Mouse (Mus musculus) midbrain, embryonic 13.5 days (tissue): Measurements from ENCODE around the gene Fam20b. TPM values are rescaled to one million over a fixed set of nuclear protein-coding genes. Genes with fewer than 3 reads are reported as not detected.
"Not testable (repeated sequence)": the region's sequence is repeated elsewhere in the genome, so short reads cannot be mapped to it uniquely, and the experiment has no call there.

Experiments
- ATAC-seq: fragments of 200-750 bp; cut with Nextera tagmentation; 2 replicates; pipeline ENCODE4 v1.8.0; 2017; ENCODE audit warnings: mild to moderate bottlenecking, moderate TSS enrichment, moderate library complexity
- H3K27ac ChIP-seq: fragments of 300-500 bp; sonication (generic); 2 replicates; pipeline ENCODE4 v1.5.1; 2015; ENCODE audit warnings: inconsistent platforms, mild to moderate bottlenecking, moderate library complexity
- H3K27me3 ChIP-seq: fragments of 300-500 bp; sonication (generic); 2 replicates; pipeline ENCODE4 v1.6.1; 2015; ENCODE audit warnings: mild to moderate bottlenecking, inconsistent platforms
- H3K36me3 ChIP-seq: fragments of 300-500 bp; sonication (generic); 2 replicates; pipeline ENCODE4 v1.6.1; 2015; ENCODE audit warnings: mild to moderate bottlenecking, inconsistent platforms
- H3K4me1 ChIP-seq: fragments of 300-500 bp; sonication (generic); replicated peaks from 2 replicates; pipeline ENCODE4 v1.6.1; 2015; ENCODE audit warnings: inconsistent platforms
- H3K4me2 ChIP-seq: fragments of 300-500 bp; sonication (generic); replicated peaks from 2 replicates; pipeline ENCODE4 v1.6.1; 2015; ENCODE audit warnings: moderate library complexity, mild to moderate bottlenecking, inconsistent platforms
- H3K4me3 ChIP-seq: fragments of 300-500 bp; sonication (generic); replicated peaks from 2 replicates; pipeline ENCODE4 v1.5.1; 2015; ENCODE audit warnings: mild to moderate bottlenecking, inconsistent platforms
- H3K9ac ChIP-seq: fragments of 300-500 bp; sonication (generic); replicated peaks from 2 replicates; pipeline ENCODE4 v1.6.1; 2015; ENCODE audit warnings: mild to moderate bottlenecking, inconsistent platforms
- H3K9me3 ChIP-seq: fragments of 300-500 bp; sonication (generic); 2 replicates; pipeline ENCODE4 v1.6.1; 2016; ENCODE audit warnings: mild to moderate bottlenecking, inconsistent platforms
- WGBS: fragments of 180-500 bp; shearing (Covaris S2); methylation state at CpG from one replicate; pipeline ENCODE4 v1.1.7; 2015; 5-methylcytosine and 5-hydroxymethylcytosine counted together
- polyA plus RNA-seq: library from polyadenylated mRNA; unstranded; fragments of >200 nt; fragmentation: Nextera tagmentation; extraction: Ambion mirVana; gene quantifications from 2 replicates; pipeline ENCODE4 v1.2.1, GENCODE M21; 2015

Fam20b gene
- polyA plus RNA-seq, 1 experiment from 2014 or later = 25.2 TPM

DNA sequence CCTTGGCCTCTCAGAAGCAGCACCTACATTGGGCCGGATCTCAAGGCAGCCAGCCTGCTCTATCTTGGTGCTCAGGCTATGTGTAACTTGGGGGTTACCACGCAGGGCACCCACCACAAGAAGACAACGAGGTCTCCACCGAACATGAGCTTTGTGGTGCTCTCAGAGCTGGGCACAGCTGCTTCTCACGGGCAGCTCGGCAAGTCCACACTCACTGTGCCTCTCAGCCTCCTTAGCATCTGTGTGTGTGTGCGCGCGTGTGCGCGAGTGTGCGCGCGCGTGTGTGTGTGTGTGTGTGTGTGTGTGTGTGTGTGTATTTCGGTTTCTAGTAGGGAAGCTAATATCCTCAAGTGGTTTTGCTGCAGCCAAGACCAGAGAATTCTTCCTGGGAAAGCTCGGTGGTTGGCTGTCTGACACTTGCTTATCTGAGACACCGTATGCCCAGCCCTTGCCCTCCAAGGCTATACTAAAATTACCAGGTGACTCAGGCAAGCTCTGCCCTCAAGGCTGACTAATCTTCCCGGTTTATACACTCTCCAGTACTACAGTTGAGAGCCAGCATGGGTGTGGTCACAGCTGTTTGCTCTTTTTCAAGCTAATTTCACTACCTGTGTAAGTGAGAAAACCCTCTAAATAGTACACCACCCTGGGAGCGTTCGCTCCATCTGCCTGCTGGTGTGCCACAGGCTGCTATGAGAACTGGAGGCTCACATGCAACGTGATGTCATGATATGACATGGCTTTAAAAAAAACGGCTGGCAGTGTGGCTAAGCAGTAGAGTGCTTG lies 51.6 kb downstream of the Fam20b start:
- no peak for ATAC-seq
- no peaks in the 10 kb centered on the region for H3K9me3 ChIP-seq
- no peak overlapping the region for H3K4me3 ChIP-seq
- H3K4me1 ChIP-seq = no peaks in the 10 kb centered on the region
- no peak overlapping the region for H3K27ac ChIP-seq
- no peaks in the 10 kb centered on the region for H3K27me3 ChIP-seq
- H3K9ac ChIP-seq = no peak overlapping the region
- H3K36me3 ChIP-seq = no peaks in the 10 kb centered on the region
- 91% methylated on average over 23 of the region's 23 CpGs for WGBS
- no peak overlapping the region for H3K4me2 ChIP-seq

DNA sequence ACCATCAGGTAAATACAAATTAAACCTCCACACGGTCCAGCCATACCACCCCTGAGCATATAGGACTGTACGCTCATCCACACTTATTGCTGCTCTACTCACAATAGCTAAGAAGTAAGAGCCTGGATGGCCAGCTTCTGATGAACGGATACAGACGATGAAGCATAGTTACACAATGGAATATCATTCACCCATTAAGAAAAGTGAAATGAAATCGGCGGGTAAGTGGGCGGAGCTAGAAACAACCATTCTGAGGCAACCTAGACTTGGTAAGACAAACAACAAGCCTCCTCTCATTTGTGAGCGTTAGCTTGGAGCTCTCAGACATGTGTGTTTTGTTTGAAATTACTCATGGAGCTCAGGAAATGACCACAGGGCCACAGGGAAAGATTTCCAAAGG lies 53.1 kb downstream of the Fam20b start:
- H3K4me1 ChIP-seq = no peaks in the 10 kb centered on the region
- H3K4me2 ChIP-seq = no peak overlapping the region
- H3K9me3 ChIP-seq = no peaks in the 10 kb centered on the region
- WGBS = 89% methylated on average over 8 of the region's 8 CpGs
- no peaks in the 10 kb centered on the region for H3K27me3 ChIP-seq
- H3K27ac ChIP-seq = no peak overlapping the region
- no peak for ATAC-seq
- peaks cover 6% of the 10 kb centered on the region; the same call in 1 of the 2 replicates for H3K36me3 ChIP-seq
- H3K4me3 ChIP-seq = no peak overlapping the region
- no peak overlapping the region for H3K9ac ChIP-seq

DNA sequence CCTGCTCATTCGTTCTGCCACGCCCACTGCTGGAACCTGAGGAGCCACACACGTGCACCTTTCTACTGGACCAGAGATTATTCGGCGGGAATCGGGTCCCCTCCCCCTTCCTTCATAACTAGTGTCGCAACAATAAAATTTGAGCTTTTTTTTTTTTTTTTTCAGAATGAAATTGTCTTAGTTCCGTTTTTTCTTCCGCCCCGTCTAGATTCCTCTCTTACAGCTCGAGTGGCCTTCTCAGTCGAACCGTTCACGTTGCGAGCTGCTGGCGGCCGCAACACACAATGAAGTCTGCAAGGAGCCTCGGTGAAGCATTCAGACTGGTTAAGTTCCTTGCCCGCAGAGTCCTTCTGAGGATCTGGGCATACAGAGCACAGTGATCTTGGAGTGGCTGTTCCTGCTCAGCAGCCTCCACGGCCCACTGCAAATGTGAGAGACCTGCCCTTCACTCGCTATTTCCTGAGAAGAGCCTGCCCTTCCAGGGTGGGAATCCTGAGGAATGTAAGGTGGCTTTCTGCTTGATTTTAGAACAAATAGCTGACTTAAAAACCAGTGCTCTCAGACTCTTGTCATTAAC lies 58.1 kb downstream of the Fam20b start:
- H3K9ac ChIP-seq, H3K4me3 ChIP-seq, H3K4me1 ChIP-seq, H3K4me2 ChIP-seq, H3K36me3 ChIP-seq, H3K9me3 ChIP-seq, H3K27me3 ChIP-seq, ATAC-seq, H3K27ac ChIP-seq: not testable (repeated sequence)
- 71% methylated on average over 21 of the region's 21 CpGs for WGBS

DNA sequence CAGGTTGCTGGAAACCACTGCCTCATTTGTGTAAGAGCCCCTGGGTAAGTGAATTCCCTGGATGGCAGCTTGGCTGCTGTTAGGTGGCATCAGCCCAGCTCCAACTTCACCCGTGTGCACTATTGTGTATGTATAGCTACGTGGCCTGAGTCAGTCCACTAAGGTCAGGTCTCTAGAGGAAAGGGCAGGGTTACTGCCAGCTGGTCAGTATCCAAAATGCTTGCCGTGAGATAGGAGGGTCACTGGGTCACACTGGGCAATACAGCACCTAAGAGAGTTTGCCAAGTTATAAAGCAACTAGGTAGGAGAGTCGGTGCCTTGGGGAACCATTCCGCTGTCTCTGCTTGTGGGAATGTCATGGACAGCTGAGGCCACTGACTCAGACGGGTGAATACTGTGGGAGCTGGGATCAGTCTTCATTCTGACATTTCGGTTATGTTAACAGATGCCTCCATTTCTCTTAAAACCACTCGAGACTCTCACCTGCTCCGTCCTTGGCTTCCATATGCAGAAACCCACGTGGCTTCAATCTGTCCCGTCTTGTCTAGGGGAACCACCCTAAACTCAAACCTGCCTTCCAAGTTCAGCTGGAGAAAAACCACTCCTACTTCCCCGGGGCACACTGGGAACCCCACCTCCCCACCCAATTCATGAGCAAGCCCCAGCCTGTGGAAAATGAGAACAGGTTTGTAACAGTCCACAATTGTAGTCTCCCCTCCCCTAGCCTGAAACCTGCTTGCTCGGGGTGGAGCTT lies 58.8 kb downstream of the Fam20b start:
- no peak overlapping the region for H3K4me2 ChIP-seq
- no peak for ATAC-seq
- H3K4me1 ChIP-seq = no peaks in the 10 kb centered on the region
- H3K4me3 ChIP-seq = no peak overlapping the region
- WGBS = 86% methylated on average over 13 of the region's 13 CpGs
- no peak overlapping the region for H3K9ac ChIP-seq
- no peak overlapping the region for H3K27ac ChIP-seq
- peaks cover 6% of the 10 kb centered on the region; the same call in 1 of the 2 replicates for H3K36me3 ChIP-seq
- no peaks in the 10 kb centered on the region for H3K9me3 ChIP-seq
- H3K27me3 ChIP-seq = no peaks in the 10 kb centered on the region

DNA sequence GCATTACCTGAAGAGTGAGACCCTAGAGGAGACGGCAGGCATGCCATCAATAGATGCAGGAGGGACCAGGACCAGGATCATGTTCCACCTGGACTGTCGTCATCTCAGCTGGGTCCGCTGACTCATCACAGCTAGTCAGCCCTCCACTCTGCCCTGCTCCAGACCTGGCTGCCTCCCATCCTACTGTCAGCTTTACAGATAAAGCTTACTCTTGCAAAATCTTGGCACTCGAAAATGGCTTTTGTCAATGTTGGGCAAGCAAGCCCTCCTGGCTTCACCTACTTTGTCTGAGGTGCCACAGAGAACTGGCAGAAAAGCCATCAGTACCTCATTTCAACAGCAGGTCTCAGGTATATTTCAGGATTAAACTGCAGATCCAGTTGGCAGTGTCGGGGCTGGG lies 60.2 kb downstream of the Fam20b start:
- H3K4me3 ChIP-seq = no peak overlapping the region
- H3K27ac ChIP-seq = no peak overlapping the region
- no peak overlapping the region for H3K9ac ChIP-seq
- no peaks in the 10 kb centered on the region for H3K9me3 ChIP-seq
- H3K4me1 ChIP-seq = no peaks in the 10 kb centered on the region
- WGBS = 92% methylated on average over 5 of the region's 5 CpGs
- H3K36me3 ChIP-seq = peaks cover 6% of the 10 kb centered on the region; the same call in 1 of the 2 replicates
- H3K4me2 ChIP-seq = no peak overlapping the region
- no peak for ATAC-seq
- no peaks in the 10 kb centered on the region for H3K27me3 ChIP-seq

DNA sequence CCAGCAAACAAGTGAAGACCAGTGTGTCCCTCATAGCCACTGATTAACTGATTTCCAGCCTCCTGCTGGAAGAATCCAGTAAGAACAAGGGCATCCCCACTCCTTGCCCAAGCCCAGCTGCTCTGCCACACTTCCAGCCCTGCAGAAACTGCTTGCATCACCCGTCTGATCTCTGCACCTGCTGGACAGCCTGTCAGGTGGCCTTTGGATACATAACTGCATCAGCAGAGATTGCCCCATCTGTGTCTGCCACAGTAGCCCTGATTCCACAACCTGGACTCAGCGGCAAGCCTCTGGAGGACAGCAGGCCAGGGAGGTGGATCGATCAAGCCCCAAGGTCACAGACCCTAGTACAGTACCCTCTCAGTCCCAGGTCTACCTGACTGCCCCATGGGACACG lies 61.4 kb downstream of the Fam20b start:
- Histone ChIP-seq H3K4me1 (no peaks in the 10 kb centered on the region), H3K4me2 (no peak overlapping the region), H3K4me3 (no peak overlapping the region), H3K9ac (no peak overlapping the region), H3K9me3 (no peaks in the 10 kb centered on the region), H3K27me3 (no peaks in the 10 kb centered on the region), H3K36me3 (peaks cover 6% of the 10 kb centered on the region; the same call in 1 of the 2 replicates), H3K27ac (no peak overlapping the region)
- ATAC-seq = 0 out of 2 replicates have a peak, but pooled peaks have one; percentile 6
- 92% methylated on average over 4 of the region's 4 CpGs for WGBS

DNA sequence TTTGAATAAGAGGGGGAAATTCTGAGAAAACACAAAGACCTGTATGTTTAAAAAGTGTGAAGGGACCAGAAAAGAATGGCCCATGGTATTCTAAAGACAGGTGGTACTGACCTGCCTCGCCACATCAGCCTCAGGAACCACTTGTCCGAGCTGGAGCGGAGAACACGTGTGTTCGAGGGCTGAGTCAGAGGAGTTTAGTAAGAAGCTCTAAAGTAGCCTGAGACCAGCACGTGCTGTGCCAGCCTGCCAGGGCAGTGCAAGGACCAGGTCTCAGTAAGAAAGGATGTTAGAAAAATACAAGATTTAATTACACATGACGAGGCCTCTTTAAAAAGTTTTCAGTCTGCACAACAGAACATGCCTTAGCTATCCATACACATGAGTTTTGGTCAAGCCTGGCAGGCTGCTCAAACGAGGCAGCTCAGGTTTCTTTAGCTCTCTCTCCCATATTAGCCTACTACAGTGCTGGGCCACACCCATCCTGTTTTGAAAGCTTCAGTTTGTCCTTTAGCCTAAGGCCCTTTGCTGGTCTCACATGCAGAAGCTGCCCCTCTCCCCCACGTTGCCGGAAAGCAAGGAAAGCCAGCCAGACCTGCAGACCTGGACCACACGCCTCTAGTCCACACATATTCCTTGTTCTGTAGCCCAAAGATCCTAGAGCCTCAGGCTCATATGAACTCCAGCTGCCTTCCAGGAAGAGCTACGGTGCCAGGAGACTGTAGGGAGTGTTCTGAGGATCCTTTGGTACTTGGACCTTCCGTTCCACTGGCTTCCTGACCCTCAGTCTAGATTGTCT lies 64.0 kb downstream of the Fam20b start:
- Histone ChIP-seq H3K9ac (no peak overlapping the region), H3K4me2 (no peak overlapping the region), H3K36me3 (peaks cover 5% of the 10 kb centered on the region; the same call in 1 of the 2 replicates), H3K27me3 (no peaks in the 10 kb centered on the region), H3K9me3 (no peaks in the 10 kb centered on the region), H3K27ac (no peak overlapping the region), H3K4me3 (no peak overlapping the region), H3K4me1 (no peaks in the 10 kb centered on the region)
- WGBS = 85% methylated on average over 13 of the region's 13 CpGs
- no peak for ATAC-seq

DNA sequence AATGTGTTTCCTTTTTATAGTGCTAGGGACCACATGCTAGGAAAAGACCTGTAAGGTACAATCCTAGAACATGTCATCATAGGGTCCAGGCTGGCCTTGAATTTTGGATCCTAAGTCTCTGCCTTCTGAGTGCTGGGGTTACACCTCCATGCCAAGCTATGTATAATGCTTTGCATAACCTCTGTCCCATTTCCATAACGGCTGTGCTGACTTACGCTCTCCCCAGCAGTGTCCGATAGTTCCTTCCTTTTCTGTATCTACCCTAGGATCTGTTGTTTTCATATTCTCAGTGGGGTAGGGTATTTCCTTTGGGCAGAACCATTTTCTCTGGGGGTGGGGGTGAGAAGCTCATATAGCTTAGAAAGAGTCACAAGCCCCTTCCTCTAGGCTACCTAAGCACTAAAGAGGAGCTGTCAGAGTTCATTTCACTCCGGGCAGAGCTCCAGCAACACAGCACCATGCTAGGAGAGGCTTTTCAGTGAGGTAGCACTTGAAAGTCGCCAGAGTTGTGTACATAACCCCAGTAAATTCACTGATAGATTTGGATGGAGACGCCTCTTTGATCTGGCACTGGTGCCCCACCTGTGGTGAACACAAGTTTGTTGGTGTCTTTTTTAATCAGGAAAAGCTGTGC lies 66.6 kb downstream of the Fam20b start:
- H3K9me3 ChIP-seq = no peaks in the 10 kb centered on the region
- H3K9ac ChIP-seq = no peak overlapping the region
- H3K27ac ChIP-seq = no peak overlapping the region
- no peak overlapping the region for H3K4me3 ChIP-seq
- ATAC-seq = no peak
- H3K36me3 ChIP-seq = peaks cover 7% of the 10 kb centered on the region
- 69% methylated on average over 6 of the region's 6 CpGs for WGBS
- H3K4me2 ChIP-seq = no peak overlapping the region
- no peaks in the 10 kb centered on the region for H3K27me3 ChIP-seq
- no peaks in the 10 kb centered on the region for H3K4me1 ChIP-seq

DNA sequence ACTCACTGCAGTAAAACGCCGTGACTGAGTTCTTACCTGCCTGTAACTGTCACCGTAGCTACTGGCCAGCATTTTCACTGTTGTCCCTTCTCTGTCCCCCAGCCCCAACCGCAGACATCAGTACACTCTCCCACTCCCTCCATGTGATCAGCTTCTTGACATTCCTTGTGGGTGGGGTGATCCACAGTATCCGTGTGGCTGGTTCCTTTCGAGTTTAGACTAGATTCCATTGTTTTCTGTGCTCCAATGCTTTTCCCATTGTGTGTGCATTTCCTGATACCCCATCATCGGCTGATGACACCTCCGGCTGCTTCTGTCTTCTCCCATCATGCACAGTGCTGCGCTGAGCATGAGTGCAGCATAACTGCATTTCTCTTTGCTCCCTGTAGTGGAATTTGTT lies 68.3 kb downstream of the Fam20b start:
- Histone ChIP-seq H3K27ac (no peak overlapping the region), H3K4me1 (0 out of 2 replicates have a peak, but pooled peaks cover 3% of the 10 kb centered on the region), H3K9me3 (no peaks in the 10 kb centered on the region), H3K4me3 (no peak overlapping the region), H3K27me3 (no peaks in the 10 kb centered on the region), H3K9ac (no peak overlapping the region), H3K36me3 (peaks cover 16% of the 10 kb centered on the region), H3K4me2 (no peak overlapping the region)
- 77% methylated on average over 9 of the region's 9 CpGs for WGBS
- no peak for ATAC-seq

DNA sequence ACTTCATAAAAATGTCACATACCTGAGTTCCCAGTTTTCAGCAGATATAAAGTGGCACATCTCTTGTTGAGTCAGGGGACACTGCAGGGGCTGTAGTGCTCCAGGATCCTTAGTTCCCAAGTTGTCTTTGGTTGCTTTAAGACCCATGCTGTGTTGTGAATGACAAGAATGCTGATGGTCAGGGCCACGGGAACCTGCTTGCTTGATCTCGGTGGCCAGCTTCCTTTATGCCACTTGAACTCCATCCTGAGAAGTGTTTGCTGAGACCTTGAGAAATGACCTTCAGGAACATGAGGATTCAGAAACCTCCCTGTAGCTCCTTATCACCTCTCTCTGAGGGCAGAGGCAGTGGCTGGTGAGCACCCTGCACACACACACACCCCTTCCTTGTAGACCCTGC lies 70.2 kb downstream of the Fam20b start:
- Histone ChIP-seq H3K9ac (no peak overlapping the region), H3K4me2 (no peak overlapping the region), H3K9me3 (no peaks in the 10 kb centered on the region), H3K4me3 (no peak overlapping the region), H3K27me3 (no peaks in the 10 kb centered on the region), H3K36me3 (peaks cover 16% of the 10 kb centered on the region), H3K4me1 (peaks cover 21% of the 10 kb centered on the region), H3K27ac (no peak overlapping the region)
- 47% methylated on average over 2 of the region's 2 CpGs for WGBS
- no peak for ATAC-seq

DNA sequence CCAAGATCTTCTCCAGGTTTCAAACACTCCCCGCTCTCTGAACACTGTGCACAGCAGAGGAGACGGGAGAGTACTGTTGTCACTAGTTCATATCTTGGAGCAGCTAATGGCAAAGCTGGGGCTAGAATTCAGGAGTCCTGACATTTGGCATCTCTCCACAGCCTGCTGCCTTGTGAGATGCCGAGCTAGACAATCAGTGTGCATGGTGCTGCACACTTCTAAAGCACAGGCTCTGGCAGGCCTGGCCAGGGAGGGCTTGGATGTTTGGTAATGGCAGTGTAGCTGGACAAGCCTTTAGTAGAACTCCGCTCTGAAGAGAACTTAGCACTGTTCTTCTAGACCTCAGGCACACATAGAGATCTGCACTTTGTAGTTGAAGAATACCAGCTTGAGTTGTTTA lies 72.9 kb downstream of the Fam20b start:
- 86% methylated on average over 4 of the region's 4 CpGs for WGBS
- no peak overlapping the region for H3K9ac ChIP-seq
- no peak overlapping the region for H3K4me2 ChIP-seq
- no peak overlapping the region for H3K4me3 ChIP-seq
- no peak overlapping the region for H3K27ac ChIP-seq
- H3K36me3 ChIP-seq = peaks cover 39% of the 10 kb centered on the region
- H3K27me3 ChIP-seq = no peaks in the 10 kb centered on the region
- no peak for ATAC-seq
- peaks cover 27% of the 10 kb centered on the region for H3K4me1 ChIP-seq
- no peaks in the 10 kb centered on the region for H3K9me3 ChIP-seq
